Mouse (Mus musculus) stomach, postnatal 0 days (tissue): ENCODE data around the gene Akap5.

Experiments
- CTCF ChIP-seq: IDR thresholded peaks from 2 replicates; pipeline ENCODE4 v1.5.1; 2016; ENCODE audit warnings: antibody characterized with exemption, low read depth, mild to moderate bottlenecking, moderate library complexity
- EP300 ChIP-seq: optimal IDR thresholded peaks from 2 replicates; pipeline ENCODE3; 2016; ENCODE audit warnings: antibody characterized with exemption

DNA sequence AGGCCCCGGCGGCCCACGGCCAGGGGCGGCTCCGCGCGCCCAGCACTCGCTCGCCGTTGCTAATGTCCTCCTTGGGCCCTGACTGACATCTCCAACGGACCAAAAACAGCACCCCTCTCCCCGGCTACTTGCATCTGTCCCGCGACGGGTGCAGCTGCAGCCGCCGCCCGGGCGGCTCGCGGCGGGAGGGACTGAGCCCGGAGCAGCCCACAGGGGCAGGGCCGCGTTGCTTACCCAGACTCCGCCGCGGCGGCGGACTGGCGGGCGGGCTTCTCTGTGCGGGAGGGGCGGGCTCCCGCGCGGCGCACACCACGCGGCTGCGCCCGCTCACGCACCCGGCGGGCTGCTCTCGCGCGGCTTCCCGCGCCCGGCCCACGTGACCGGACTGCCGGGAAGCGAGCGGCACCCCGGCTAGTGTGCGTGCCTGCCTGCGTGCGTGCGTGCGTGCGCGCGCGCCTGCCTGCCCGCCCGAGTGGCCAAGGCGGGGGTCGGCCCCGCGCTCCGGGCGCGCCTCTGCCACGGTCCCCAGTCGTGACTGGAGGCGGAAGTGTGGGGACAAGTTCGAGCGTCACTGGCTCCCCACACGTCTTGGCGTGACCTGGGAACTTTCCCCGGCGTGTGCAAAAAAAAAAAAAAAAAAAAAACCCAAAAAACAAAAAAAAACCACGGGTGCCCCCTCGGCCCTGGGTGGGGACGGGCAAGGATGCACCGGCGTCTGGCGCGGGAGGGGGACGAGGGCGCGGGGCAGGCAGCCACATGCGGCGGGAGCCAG is 44.7 kb downstream of the Akap5 start, which contains the start of gene Zbtb25:
- no peak for TF ChIP-seq EP300
- no peak for TF ChIP-seq CTCF
